Mouse (Mus musculus): ENCODE measurements at regions not wholly inside any gene's neighbourhood (a gene's known extent, or its start where the extent isn't known, plus 50 kb on each side); places are given as distances from the start of the nearest gene placed in this dataset.

GRCm38 (mm10) chr4:127640251-127641085 is 282.5 kb upstream of the Gjb5 start:
- DNase-seq (ENCODE audit: low spot score) (no peak), ATAC-seq (ENCODE audit: extremely low read depth, insufficient number of reproducible peaks, low FRiP score, poor library complexity, severe bottlenecking) (no peak)
- H3K36me3 ChIP-seq (replicated peaks) = no peaks in the 10 kb centered on the region
- H3K27me3 ChIP-seq (ENCODE audit: insufficient read depth, low read length) = no peaks in the 10 kb centered on the region
- H3K9me3 ChIP-seq (replicated peaks) = peaks cover 82% of the 10 kb centered on the region
- H3K4me1 ChIP-seq (ENCODE audit: insufficient read depth, low read depth, low read length) = no peaks in the 10 kb centered on the region
- no peak overlapping the region for H3K4me3 ChIP-seq (ENCODE audit: low read depth, low read length)
- TF ChIP-seq GATA1 (IDR thresholded peaks at IDR 0.05; ENCODE audit: borderline replicate concordance, low read length) (no peak), TAL1 (conservative IDR thresholded peaks at IDR 0.05; ENCODE audit: low read depth, low read length) (no peak), CTCF (IDR thresholded peaks at IDR 0.05; ENCODE audit: low read depth, low read length) (no peak), POLR2AphosphoS5 (IDR thresholded peaks at IDR 0.05; ENCODE audit: insufficient replicate concordance, low read depth, low read length) (no peak), GATA2 (IDR thresholded peaks at IDR 0.05; ENCODE audit: borderline replicate concordance, low read depth, low read length) (no peak)

- DNase-seq (ENCODE audit: low spot score) (no peak), ATAC-seq (ENCODE audit: extremely low read depth, insufficient number of reproducible peaks, low FRiP score, poor library complexity, severe bottlenecking) (no peak)
- Histone ChIP-seq H3K4me1 (ENCODE audit: insufficient read depth, low read depth, low read length) (no peaks in the 10 kb centered on the region), H3K4me3 (ENCODE audit: low read depth, low read length) (no peak overlapping the region), H3K36me3 (replicated peaks) (no peaks in the 10 kb centered on the region), H3K9me3 (replicated peaks) (peaks cover 81% of the 10 kb centered on the region), H3K27me3 (ENCODE audit: insufficient read depth, low read length) (no peaks in the 10 kb centered on the region)
- no peak for TF ChIP-seq GATA2 (IDR thresholded peaks at IDR 0.05; ENCODE audit: borderline replicate concordance, low read depth, low read length)
- no peak for TF ChIP-seq CTCF (IDR thresholded peaks at IDR 0.05; ENCODE audit: low read depth, low read length)
- no peak for TF ChIP-seq POLR2AphosphoS5 (IDR thresholded peaks at IDR 0.05; ENCODE audit: insufficient replicate concordance, low read depth, low read length)
- no peak for TF ChIP-seq GATA1 (IDR thresholded peaks at IDR 0.05; ENCODE audit: borderline replicate concordance, low read length)
- no peak for TF ChIP-seq TAL1 (conservative IDR thresholded peaks at IDR 0.05; ENCODE audit: low read depth, low read length)
Observed at GRCm38 (mm10) chr4:127639765-127640164, 281.8 kb upstream of the Gjb5 start.

GRCm38 (mm10) chr4:127636934-127637333 is 279.0 kb upstream of the Gjb5 start:
- Histone ChIP-seq H3K9me3 (replicated peaks) (peaks cover 77% of the 10 kb centered on the region), H3K27me3 (ENCODE audit: insufficient read depth, low read length) (no peaks in the 10 kb centered on the region), H3K4me3 (ENCODE audit: low read depth, low read length) (no peak overlapping the region), H3K36me3 (replicated peaks) (no peaks in the 10 kb centered on the region), H3K4me1 (ENCODE audit: insufficient read depth, low read depth, low read length) (no peaks in the 10 kb centered on the region)
- no peak for TF ChIP-seq CTCF (IDR thresholded peaks at IDR 0.05; ENCODE audit: low read depth, low read length)
- no peak for DNase-seq (ENCODE audit: low spot score)
- no peak for ATAC-seq (ENCODE audit: extremely low read depth, insufficient number of reproducible peaks, low FRiP score, poor library complexity, severe bottlenecking)

GRCm38 (mm10) chr4:127635262-127635661 is 277.3 kb upstream of the Gjb5 start:
- no peak for DNase-seq (ENCODE audit: low spot score)
- peaks cover 63% of the 10 kb centered on the region for H3K9me3 ChIP-seq (replicated peaks)
- no peak overlapping the region for H3K4me3 ChIP-seq (ENCODE audit: low read depth, low read length)
- H3K27me3 ChIP-seq (ENCODE audit: insufficient read depth, low read length) = no peaks in the 10 kb centered on the region
- H3K36me3 ChIP-seq (replicated peaks) = no peaks in the 10 kb centered on the region
- no peaks in the 10 kb centered on the region for H3K4me1 ChIP-seq (ENCODE audit: insufficient read depth, low read depth, low read length)
- no peak for ATAC-seq (ENCODE audit: extremely low read depth, insufficient number of reproducible peaks, low FRiP score, poor library complexity, severe bottlenecking)
- TF ChIP-seq POLR2AphosphoS5 (IDR thresholded peaks at IDR 0.05; ENCODE audit: insufficient replicate concordance, low read depth, low read length) (no peak), TAL1 (conservative IDR thresholded peaks at IDR 0.05; ENCODE audit: low read depth, low read length) (no peak)

DNA sequence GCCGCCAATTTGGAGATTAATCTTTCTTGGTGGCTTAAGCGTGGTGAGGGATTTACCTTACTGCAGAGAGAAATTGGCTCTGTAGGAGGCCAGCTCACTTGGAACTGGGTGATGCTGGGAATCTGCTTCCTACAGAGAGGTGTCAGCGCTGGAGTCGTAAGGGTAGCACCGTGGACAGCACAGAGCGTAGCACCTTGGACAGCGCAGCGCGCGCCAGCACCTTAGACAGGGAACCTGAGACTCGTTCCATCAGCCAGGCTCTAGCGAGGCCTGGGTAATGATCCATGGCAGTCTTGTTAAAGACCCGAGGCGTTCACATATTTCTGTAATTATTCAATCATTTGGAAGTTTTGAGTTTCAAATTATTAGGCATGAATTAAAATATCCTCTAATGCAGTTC is 261.9 kb upstream of the Gjb5 start:
- no peak for ATAC-seq (ENCODE audit: extremely low read depth, insufficient number of reproducible peaks, low FRiP score, poor library complexity, severe bottlenecking)
- H3K27me3 ChIP-seq (ENCODE audit: insufficient read depth, low read length) = no peaks in the 10 kb centered on the region
- TF ChIP-seq GATA1 (IDR thresholded peaks at IDR 0.05; ENCODE audit: borderline replicate concordance, low read length) (no peak), GATA2 (IDR thresholded peaks at IDR 0.05; ENCODE audit: borderline replicate concordance, low read depth, low read length) (no peak), CTCF (IDR thresholded peaks at IDR 0.05; ENCODE audit: low read depth, low read length) (no peak), TAL1 (conservative IDR thresholded peaks at IDR 0.05; ENCODE audit: low read depth, low read length) (no peak), POLR2AphosphoS5 (IDR thresholded peaks at IDR 0.05; ENCODE audit: insufficient replicate concordance, low read depth, low read length) (no peak)
- H3K4me1 ChIP-seq (ENCODE audit: insufficient read depth, low read depth, low read length) = no peaks in the 10 kb centered on the region
- peaks cover 67% of the 10 kb centered on the region for H3K9me3 ChIP-seq (replicated peaks)
- no peak overlapping the region; the same call in 1 of the 2 replicates for H3K4me3 ChIP-seq (ENCODE audit: low read depth, low read length)
- DNase-seq (ENCODE audit: low spot score) = no peak
- no peaks in the 10 kb centered on the region for H3K36me3 ChIP-seq (replicated peaks)

DNA sequence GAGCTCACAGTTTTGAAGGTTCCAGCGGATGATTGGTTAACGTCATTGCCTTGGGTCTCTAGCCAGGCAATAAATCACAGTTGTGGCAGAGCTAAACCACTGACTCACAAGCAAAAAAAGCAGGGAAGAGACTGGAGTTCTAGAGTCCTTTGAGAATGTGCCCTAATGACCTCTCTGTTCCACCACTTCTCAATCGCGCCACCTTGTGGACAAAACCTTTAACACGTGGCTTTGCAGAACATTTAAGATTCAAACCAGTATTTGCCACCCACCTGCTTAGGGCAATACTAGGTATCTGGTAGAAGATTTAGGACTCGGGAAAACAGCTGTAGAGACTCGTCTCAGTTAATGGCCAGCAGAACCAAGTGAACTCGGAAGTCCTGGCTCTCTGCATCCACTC is 254.8 kb upstream of the Gjb5 start:
- H3K4me1 ChIP-seq (ENCODE audit: insufficient read depth, low read depth, low read length) = no peaks in the 10 kb centered on the region
- H3K27me3 ChIP-seq (ENCODE audit: insufficient read depth, low read length) = no peaks in the 10 kb centered on the region
- TF ChIP-seq POLR2AphosphoS5 (IDR thresholded peaks at IDR 0.05; ENCODE audit: insufficient replicate concordance, low read depth, low read length) (no peak), GATA2 (IDR thresholded peaks at IDR 0.05; ENCODE audit: borderline replicate concordance, low read depth, low read length) (no peak), GATA1 (IDR thresholded peaks at IDR 0.05; ENCODE audit: borderline replicate concordance, low read length) (no peak), TAL1 (conservative IDR thresholded peaks at IDR 0.05; ENCODE audit: low read depth, low read length) (no peak), CTCF (IDR thresholded peaks at IDR 0.05; ENCODE audit: low read depth, low read length) (no peak)
- no peaks in the 10 kb centered on the region for H3K36me3 ChIP-seq (replicated peaks)
- no peak overlapping the region for H3K4me3 ChIP-seq (ENCODE audit: low read depth, low read length)
- H3K9me3 ChIP-seq (replicated peaks) = peaks cover 60% of the 10 kb centered on the region
- ATAC-seq (ENCODE audit: extremely low read depth, insufficient number of reproducible peaks, low FRiP score, poor library complexity, severe bottlenecking) (no peak), DNase-seq (ENCODE audit: low spot score) (no peak)

Data from G1E (cell line).